Mouse (Mus musculus): ENCODE measurements around the gene Ttll1.
"Not testable (repeated sequence)": the region's sequence is repeated elsewhere in the genome, so short reads cannot be mapped to it uniquely, and the experiment has no call there.

Ttll1 gene

GRCm38 (mm10) chr15:83482645-83483224 lies 28.0 kb downstream of the Ttll1 start:
- no peak for DNase-seq (ENCODE audit: low read depth)

GRCm38 (mm10) chr15:83481236-83481780 lies 29.4 kb downstream of the Ttll1 start:
- no peak for DNase-seq (ENCODE audit: low read depth)

GRCm38 (mm10) chr15:83479818-83480217 lies 30.9 kb downstream of the Ttll1 start:
- no peak for DNase-seq (ENCODE audit: low read depth)

- no peak for DNase-seq (ENCODE audit: low read depth)
These were observed 32.6 kb downstream of the Ttll1 start for GRCm38 (mm10) chr15:83478096-83478495.

GRCm38 (mm10) chr15:83476593-83477273 lies 34.0 kb downstream of the Ttll1 start:
- no peak for DNase-seq (ENCODE audit: low read depth)

- DNase-seq (ENCODE audit: low read depth): peak; percentile 58
These were observed 36.2 kb downstream of the Ttll1 start for GRCm38 (mm10) chr15:83474466-83474836.

- peak; percentile 73 for DNase-seq (ENCODE audit: low read depth)
These were observed 36.7 kb downstream of the Ttll1 start for GRCm38 (mm10) chr15:83473832-83474465.

GRCm38 (mm10) chr15:83473251-83473650 lies 37.4 kb downstream of the Ttll1 start:
- DNase-seq (ENCODE audit: low read depth): no peak

GRCm38 (mm10) chr15:83471476-83471875 lies 39.2 kb downstream of the Ttll1 start:
- no peak for DNase-seq (ENCODE audit: low read depth)

GRCm38 (mm10) chr15:83470443-83470842 lies 40.2 kb downstream of the Ttll1 start:
- no peak for DNase-seq (ENCODE audit: low read depth)

GRCm38 (mm10) chr15:83469279-83469821 lies 41.3 kb downstream of the Ttll1 start:
- no peak for DNase-seq (ENCODE audit: low read depth)

GRCm38 (mm10) chr15:83467232-83467966 lies 43.3 kb downstream of the Ttll1 start:
- no peak for DNase-seq (ENCODE audit: low read depth)

- DNase-seq (ENCODE audit: low read depth): no peak
These were observed 44.4 kb downstream of the Ttll1 start for GRCm38 (mm10) chr15:83466331-83466730.

GRCm38 (mm10) chr15:83464905-83465650 lies 45.6 kb downstream of the Ttll1 start:
- DNase-seq (ENCODE audit: low read depth): no peak

- peak; percentile 98 for DNase-seq (ENCODE audit: low read depth)
These were observed 46.4 kb downstream of the Ttll1 start, which contains the start of gene Pacsin2 for GRCm38 (mm10) chr15:83464083-83464904. Gene Pacsin2 (minus strand): TSS chr15:83464606.

- no peak for DNase-seq (ENCODE audit: low read depth)
These were observed 47.2 kb downstream of the Ttll1 start for GRCm38 (mm10) chr15:83463369-83464082.

- not testable (repeated sequence) for DNase-seq (ENCODE audit: low read depth)
These were observed 48.3 kb downstream of the Ttll1 start for GRCm38 (mm10) chr15:83462349-83462748.

GRCm38 (mm10) chr15:83460891-83461290 lies 49.8 kb downstream of the Ttll1 start:
- DNase-seq (ENCODE audit: low read depth): no peak

- DNase-seq (ENCODE audit: low read depth): no peak
These were observed 53.2 kb downstream of the Ttll1 start for GRCm38 (mm10) chr15:83457541-83457940.

- DNase-seq (ENCODE audit: low read depth): no peak
These were observed 55.1 kb downstream of the Ttll1 start for GRCm38 (mm10) chr15:83455637-83456036.
